Mouse (Mus musculus) activated CD4-positive, CD25-positive, alpha-beta regulatory T cell (primary cell): Measurements from ENCODE around the gene Slco6c1. TPM values are rescaled to one million over a fixed set of nuclear protein-coding genes. Genes with fewer than 3 reads are reported as not detected.

Source experiments
- polyA plus RNA-seq, 2 experiments: library from polyadenylated mRNA; unstranded; fragments of 100-300 nt; shearing (Covaris generic); gene quantifications; one replicate each; pipeline ENCODE4 v1.2.1; 2017

The Slco6c1 gene
- polyA plus RNA-seq = not detected

DNA sequence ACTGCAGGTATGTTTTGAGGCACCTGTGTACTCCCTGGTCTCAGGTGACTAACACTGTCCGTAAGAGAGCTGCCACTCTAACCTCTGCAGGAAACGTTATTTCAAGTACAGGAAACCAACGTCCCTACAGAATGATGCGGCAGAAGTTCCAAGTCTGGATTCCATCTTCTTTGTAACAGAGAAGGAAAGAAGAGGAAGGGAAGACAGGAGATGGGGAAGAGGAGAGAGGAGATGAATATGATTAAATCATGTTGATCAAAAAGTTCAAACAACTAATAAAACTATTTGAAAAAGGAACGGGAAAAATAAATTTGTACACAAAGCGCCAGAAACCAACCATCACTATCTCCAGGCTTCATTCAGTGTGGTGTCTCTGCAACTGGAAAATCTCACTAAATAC is at the start of gene Slco6c1:
Slco6c1 (minus strand) TSS at position 101 of the 400 bp plus-strand sequence.

